Mouse (Mus musculus) cortical plate, adult 2 months (tissue): Measurements from ENCODE around the gene Il4ra.

ENCODE experiments used
- CTCF ChIP-seq: fragments of 200-500 bp; IDR thresholded peaks from 2 replicates; pipeline ENCODE4 v1.5.1; 2011; ENCODE audit warnings: mild to moderate bottlenecking, control low read depth, low read length; ENCODE audit not compliant: insufficient read depth; ENCODE audit errors: extremely low read depth
- POLR2A ChIP-seq: fragments of 200-500 bp; IDR thresholded peaks from 2 replicates; pipeline ENCODE4 v1.6.1; 2011; ENCODE audit warnings: mild to moderate bottlenecking, low read length, control low read depth; ENCODE audit not compliant: insufficient read depth; ENCODE audit errors: extremely low read depth

DNA sequence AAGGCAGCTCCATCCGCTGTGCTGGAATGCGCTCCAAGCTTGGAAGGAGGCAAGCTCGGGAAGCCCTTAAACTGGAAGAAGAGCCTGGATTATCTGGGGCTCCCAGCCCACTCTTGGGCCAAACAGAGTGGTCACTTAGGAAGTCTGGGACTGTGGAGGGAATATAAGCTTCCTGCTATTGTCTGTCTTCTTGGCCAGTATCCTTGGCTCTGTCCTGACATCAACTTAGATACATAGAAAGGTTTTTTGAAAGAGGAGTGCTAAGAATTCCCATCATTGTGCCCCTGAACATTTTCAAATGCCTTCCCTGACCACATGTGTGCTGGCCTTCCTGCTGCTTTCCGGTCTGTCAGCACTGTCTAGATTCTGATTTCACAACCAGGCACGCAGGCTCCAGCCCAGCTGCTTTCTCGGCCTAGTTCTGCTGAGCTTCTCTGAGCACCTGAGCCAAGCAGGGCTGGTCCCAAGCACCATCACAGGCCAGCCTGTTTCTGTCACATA is 989 bp upstream of the Il4ra start:
- TF ChIP-seq POLR2A (no peak), CTCF (no peak)
